Mouse (Mus musculus) urinary bladder, postnatal 25 days (tissue): ENCODE measurements at regions not wholly inside any gene's neighbourhood (a gene's known extent, or its start where the extent isn't known, plus 50 kb on each side); places are given as distances from the start of the nearest gene placed in this dataset.
"Not testable (repeated sequence)": the region's sequence is repeated elsewhere in the genome, so short reads cannot be mapped to it uniquely, and the experiment has no call there.

Source experiments
- DNase-seq: peaks from one replicate; pipeline ENCODE4 v3.0.0; 2022; ENCODE audit warnings: low spot score

DNA sequence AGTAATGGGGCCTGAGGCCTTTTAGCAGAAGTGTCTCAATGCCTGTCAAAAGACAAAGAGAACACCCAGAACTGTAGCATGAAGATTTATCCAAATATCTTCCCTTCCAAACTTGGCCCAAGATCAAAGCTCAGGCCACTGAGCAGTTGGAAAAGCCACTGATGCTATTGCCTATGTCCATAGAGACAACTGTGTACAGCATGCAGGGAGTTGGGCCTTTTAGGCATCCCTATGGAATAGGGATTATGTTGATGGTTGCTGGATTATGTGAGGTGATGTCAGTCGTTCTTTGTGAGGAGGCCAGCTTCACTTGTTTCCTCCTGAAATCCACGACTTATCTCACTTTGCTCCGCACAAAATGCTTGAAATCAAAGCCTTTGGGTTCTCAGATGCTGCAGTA, 153.1 kb upstream of the Gm17728 start:
- DNase-seq = no peak

DNA sequence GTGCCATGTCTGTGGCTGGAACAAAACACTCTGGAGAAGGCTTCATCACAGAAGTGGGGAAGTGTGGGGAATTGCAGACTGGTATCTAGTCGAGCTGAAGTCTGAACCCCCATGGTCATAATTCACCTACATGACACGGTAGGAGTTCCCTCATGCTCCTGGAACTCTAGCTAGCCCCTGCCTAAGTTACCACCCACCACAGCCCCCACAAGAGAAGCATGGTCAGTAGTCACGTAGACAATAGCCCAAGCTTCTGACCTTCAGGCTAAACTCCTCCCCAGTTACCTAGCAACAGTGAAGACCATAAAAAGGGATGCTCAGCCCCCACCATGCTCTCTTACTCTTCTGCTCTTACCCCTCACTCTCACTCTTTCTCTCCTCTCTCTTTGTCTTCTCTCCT, 143.8 kb upstream of the Gm17728 start:
- DNase-seq = not testable (repeated sequence)

DNA sequence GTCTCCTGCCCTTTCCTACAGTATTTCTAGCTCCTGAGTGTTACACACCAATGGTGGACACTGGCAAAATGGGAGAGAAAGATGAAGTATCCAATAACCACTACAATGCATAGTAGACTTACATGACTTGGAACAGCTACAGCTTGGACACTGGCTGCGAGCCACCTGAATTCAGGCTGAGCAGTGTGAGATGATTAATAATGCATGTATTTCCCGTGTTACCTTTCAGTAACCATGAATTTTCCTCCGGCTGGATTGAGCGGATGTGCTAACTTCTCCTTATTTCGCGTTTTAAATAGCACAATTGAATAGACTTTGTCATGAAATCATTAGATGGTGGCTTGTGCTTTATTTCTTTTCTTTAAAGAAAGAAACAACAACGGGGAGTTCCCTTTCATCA, 142.4 kb upstream of the Gm17728 start:
- DNase-seq = no peak

DNA sequence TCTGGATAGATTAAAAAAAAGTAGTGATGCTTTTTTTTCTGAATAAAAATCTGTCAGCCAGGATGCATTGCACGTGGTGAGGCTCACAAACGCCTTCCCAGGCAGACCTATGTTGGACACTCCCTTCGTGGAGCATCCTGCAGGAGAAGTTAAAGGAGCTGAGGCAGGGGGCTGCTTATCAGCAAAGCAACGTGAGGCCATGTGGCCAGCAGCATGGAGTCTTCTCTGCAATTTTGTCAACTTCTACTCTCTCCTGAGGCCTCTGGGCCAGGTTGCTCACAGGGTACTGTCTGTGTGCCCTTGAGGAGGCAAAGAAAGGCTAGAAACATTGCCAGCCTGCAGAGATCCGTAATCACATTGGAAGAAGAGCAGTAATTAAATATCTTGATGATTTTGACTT, 140.0 kb upstream of the Gm17728 start:
- no peak for DNase-seq

DNA sequence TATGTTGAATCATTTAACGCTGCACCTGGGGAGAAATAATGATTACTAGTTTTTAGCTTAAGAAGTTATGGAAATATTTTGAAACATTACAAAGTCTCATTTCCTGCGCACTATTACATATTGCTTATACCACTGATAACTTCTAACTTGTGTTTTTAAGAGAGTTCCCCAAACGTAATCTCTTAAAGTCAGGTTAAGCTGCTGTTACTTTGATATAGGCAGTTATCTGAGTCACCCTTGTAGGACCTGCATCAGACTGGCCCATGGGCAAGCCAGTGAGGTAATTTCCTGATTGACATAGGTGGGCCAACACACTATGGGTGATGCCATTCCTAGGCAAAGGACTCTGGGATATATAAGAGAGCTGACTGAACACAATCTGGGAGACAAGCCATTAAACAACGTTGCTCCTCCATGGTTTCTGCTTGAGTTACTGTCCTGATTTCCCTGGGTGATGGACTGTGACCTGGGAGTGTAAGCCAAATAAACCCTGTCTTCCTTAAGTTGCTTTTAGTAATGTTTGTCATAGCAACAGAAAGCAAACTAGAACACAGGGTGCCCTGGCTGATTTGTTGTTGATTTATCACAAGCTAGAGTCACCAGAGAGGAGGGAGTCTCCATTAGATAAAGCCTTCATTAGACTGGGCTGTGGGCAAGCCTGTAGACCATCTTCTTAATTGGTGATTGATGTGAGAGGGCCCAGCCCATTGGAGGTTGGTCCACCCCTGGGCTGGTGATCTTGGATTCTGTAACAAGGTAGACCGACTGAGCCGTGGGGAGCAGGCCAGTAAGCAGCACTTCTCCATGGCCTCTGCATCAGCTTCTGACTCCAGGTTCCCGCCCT, 139.3 kb upstream of the Gm17728 start:
- DNase-seq = no peak

DNA sequence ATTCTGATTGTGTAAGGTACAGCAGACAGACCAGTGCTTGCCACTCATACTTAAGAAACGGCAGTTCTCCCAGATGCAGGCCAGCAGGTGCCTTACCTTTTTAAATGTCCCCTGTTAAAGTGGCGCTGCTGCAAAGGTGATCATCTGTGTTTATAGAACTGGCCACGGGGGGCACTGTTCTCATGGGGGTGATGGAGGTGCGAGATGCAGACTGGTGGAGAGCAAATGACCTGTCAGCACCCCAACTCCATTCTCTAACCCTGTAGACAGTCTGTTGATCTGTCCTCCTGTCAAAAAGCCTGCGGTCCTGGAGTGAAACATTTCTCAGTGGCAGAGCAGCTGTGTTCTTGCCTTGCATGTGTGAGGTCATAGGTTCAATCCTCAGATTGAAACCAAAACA, 135.4 kb upstream of the Gm17728 start:
- DNase-seq = no peak

DNA sequence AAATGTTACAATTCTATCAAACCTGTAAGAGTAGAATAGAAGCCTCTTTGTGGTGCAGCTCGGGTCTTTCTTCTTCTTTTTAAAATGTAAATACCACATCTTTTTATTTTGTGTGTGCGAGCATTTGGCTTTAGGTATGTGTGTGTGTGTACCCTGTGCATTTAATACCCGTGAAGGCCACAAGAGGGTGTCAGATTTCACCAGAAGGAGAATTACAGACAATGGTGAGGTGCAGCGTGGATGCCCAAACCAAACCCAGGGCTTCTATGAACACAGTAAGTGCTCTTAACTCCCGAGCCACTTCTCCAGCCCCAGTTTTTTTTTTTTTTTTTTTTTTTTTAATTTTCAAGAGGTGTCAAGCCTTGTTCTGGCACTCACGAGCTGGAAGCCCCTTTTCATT, 135.0 kb upstream of the Gm17728 start:
- DNase-seq = no peak

DNA sequence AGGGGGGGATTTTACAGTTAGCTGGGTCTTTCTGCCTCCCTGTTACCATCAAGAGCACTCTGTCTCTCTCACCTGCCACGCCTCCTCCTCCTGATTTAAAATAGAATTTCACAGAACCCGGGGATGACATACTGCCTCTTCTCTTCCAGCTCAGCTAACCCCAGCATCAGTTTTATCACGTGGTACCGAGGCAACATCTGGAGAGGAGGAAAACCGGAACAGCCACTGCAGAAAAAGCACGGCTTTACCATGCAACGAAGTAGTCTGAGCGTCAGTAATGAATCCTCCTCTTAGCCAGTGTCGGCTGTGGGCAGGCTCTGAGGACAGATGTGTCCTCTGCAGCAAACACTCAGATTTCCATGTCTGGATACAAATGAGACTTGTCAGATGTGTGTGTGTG, 134.2 kb upstream of the Gm17728 start:
- DNase-seq = no peak

DNA sequence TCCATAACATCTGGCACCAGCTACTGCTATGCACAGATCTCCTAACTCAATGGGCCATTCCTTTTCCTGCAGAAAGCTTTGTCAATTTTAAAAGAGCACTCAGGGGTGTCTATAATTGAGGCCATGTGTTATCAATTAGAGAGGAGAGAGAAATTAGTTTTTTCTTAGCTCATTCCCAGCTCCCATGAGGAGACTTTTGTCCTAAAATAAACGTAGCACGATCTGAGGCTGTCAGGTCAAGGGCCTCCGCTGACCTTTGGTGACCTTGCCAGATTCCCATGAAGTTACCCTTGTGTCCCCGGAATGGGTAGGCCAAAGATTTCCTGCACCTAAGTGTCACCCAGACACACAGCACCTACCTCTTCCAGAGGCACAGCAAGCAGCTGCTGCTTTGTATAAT, 130.3 kb upstream of the Gm17728 start:
- no peak for DNase-seq

DNA sequence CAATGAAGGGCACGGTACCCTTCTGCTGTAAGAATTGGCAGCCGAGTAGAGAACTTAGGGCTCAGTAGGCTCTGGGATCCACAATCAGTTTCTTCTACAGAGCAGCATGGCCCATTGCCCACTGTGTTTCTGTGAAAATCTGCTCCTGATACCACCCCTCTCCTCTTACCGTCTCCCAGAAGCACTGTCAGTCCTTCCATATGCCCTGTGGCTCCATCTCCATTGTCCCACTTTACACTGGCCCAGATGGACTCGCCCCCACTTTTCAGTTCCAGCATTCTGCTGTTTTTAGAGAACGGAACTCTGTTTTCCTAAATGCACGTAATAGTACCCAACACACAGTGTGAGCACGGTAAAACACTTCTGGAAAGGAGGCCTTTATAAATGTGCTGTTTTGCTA, 129.6 kb upstream of the Gm17728 start:
- DNase-seq = no peak

DNA sequence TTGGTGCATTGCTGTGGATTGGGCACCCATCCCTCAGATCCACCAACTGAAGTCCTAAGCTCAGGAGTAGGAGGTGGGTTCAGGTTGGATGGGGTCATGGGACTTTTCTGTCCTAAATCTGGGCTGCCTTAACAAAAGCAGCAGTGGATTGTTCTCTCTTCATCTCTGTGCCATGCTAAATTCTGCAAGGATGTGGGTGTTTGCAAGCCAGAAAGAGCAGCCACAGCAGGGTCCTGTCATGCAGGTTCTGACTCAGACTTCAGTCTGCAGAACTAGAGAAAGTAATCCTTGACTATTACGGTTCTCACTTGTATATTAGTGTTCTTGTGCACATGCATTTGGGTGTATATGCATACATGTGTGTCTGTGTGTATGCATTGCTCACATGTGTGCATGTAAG, 125.5 kb upstream of the Gm17728 start:
- no peak for DNase-seq

DNA sequence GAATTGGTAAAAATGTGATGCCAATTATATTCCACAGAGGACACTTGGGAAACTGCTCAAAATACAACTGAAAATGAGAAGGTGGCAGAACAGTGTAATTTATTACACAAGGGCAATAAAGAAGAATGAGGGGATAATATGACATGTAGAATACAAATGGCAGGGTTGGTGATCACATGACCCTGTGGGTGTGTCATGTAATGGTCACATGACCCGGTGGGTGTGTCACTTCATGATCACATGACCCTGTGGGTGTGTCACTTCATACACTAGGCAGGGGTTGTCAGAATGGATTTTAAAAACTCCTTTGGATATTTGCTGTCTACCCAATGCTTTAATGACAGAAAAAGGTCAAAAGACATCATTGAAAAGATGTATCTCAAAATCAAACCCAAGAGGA, 123.6 kb upstream of the Gm17728 start:
- no peak for DNase-seq

DNA sequence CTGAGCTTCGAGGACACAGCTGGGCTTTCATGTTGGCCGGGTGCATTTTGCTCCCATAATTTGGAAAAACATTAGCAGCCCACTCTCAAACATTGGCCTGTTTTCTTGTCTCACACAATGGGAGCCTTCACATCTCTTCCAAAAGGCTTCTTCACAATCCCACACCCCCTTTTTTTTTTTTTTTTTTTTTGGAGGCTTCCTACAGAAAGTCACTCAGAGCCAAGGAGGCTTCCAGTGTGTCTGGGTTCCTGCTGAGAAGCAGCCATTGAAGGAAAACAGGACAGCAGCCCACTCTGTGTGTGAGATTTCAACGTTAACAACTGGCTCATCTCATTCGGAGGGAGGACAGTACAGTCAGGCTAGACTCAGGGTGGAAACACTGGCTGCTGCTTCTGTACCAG, 120.8 kb upstream of the Gm17728 start:
- DNase-seq = no peak

DNA sequence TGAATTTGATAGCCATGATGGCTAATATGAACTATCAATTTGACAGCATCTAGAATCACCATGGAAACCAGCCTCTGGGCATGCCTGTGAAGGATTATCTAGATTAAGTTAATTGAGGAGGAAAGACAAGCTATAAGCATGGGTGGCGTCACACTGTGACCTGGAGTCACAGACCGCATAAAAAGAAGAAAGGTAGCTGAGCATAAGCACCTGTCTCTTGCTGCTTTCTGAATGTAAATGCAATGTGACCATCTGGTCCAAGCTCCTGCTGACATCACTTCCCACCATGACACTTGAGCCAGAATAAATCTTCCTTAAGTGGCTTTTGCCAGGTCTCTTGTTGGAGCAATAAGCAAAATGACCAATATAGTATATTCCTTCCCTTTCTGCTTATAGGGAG, 113.4 kb upstream of the Gm17728 start:
- no peak for DNase-seq

DNA sequence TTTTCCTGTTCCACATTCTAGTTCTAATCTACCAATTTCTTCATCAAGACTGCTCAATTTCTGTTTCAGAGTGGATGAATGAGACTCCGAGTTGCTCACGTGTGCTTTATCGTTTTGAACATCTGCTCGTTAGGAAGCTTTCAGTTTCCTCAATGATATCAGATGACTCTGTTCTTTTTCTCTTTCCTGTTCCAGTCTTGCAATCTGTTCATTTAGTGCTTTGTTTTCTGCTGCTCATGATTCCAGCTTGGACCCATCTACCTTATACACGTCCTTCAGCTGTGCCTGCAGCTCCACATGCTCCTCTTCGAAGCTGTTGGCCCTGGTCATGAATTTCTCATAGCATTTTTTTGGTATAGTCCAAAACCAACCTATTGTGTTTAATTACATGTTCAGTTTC, 99.1 kb upstream of the Gm17728 start:
- DNase-seq = no peak

DNA sequence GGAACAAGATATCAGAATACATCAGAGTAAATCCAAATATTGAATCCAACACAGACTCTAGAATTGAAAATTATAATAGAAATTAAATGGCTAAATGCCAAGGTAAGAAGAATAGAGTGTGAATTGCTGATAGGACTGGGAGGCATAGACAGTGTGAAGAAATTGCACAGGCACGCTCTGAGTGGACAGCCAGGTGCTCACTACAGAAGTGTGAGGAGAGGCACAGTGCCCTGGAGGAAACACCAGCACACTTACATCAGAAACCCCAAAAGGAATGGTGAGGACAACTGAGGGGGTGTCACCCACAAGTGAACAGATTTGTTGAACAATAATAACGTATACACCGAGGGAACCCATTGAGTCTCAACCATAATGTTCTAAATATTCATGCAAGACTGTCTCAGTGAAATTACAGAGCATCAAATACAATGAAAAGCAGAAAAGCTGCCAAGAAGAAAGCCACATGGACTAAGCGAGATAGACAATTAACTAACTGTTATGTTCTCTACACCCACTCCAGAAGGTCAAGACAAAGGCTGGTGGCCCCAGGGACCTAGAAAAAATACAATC, 92.9 kb upstream of the Gm17728 start:
- no peak for DNase-seq

DNA sequence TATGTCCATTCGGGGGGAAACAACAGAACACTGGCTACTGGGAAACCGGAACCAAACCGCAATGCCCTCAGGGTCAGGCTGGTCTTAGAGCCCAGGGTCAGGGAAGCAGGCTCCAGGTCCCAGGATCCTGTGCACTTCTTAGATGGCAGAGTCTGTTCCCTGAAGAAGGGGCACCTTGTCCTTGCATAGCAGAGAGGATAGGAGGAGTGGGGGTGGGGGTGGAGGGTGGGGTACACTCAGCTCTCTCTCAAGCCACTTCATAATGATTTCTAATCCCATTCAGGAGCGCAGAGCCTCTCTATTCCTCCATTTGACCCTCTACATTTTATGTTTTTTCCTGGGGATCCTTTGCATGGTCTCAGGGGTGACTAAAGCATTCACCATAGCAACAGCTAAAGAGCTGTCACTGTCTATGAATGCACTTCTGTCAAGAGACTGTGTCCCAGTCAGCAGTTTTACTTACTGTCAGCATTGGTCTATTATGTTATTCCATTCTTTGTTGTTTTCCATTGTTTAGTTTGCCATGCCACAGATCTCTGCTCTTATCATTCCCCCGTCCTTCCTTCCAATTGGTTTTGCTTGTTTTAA, 64.2 kb upstream of the Gm17728 start:
- DNase-seq = no peak
